In genomic region chr13:114759886-114760285, GRCm38 (mm10) we compare ENCODE assay signal across 15 mouse cellular contexts. TPM values are rescaled to one million over a fixed set of nuclear protein-coding genes. Genes with fewer than 3 reads are reported as not detected.
DNase-seq lines count a peak whose midpoint lies in the region.
"Had no signal": no experiment of that assay in that cellular context is flagged by ENCODE, and none has a peak within 500 bp of the region (broad histone marks: within the 10 kb centered on the region; RNA-seq: fewer than 3 reads in every experiment).

No protein-coding gene starts in this region.

- DNase-seq in gastrocnemius, adult 18-20 months (ENCODE audit: low spot score), result peak; percentile 32
- no peak for DNase-seq in gastrocnemius, adult 8-10 months (ENCODE audit: low spot score in 2 of 2)
- DNase-seq in gastrocnemius, postnatal 25 days, result peak; percentile 15
- DNase-seq in gastrocnemius, postnatal 10 days, result no peak
- peak; percentile 7 to 14 for DNase-seq in heart, adult 18-20 months
- DNase-seq in heart, postnatal 4 days, result no peak
- DNase-seq: adrenal gland, adult 8-10 months; adrenal gland, postnatal 14 days; adrenal gland, postnatal 36 days; B cell, adult 2 months; cerebellum, adult 11-12 months; cerebellum, adult 2 months; cerebellum, adult 9-10 months; cerebellum, postnatal 10 days; cerebellum, postnatal 25 days had no signal

RNA-seq across cellular contexts. Expression of gene Mocs2, which starts 58.1 kb away (rescaled TPM):
- 10 to 100 TPM; 40.3 to 49.3 TPM for total RNA-seq in gastrocnemius, adult 18-20 months (2021)
- 10 to 100 TPM; 45.0 to 53.9 (median 49.2) TPM for total RNA-seq in gastrocnemius, adult 8-10 months (2022)
- 10 to 100 TPM; 45.8 to 68.3 TPM for total RNA-seq in gastrocnemius, postnatal 25 days (2021)
- 10 to 100 TPM; 45.1 to 46.7 TPM for total RNA-seq in gastrocnemius, postnatal 10 days (2021)
- 10 to 100 TPM; 33.1 to 35.5 TPM for total RNA-seq in heart, adult 18-20 months (2021)
- total RNA-seq in heart, postnatal 4 days (2021), result 10 to 100 TPM; 59.2 to 60.9 TPM

Comparison
In these comparisons a context has a peak if more than half of its experiments do, and no peak if none do; other contexts are left out.
1. DNase-seq: peak in gastrocnemius, adult 18-20 months (single experiment), gastrocnemius, postnatal 25 days (single experiment) and heart, adult 18-20 months (2 of 2); none in gastrocnemius, adult 8-10 months (0 of 2), gastrocnemius, postnatal 10 days (single experiment) and heart, postnatal 4 days (single experiment).